Mouse (Mus musculus): ENCODE measurements around the gene Gstm4.

DNA sequence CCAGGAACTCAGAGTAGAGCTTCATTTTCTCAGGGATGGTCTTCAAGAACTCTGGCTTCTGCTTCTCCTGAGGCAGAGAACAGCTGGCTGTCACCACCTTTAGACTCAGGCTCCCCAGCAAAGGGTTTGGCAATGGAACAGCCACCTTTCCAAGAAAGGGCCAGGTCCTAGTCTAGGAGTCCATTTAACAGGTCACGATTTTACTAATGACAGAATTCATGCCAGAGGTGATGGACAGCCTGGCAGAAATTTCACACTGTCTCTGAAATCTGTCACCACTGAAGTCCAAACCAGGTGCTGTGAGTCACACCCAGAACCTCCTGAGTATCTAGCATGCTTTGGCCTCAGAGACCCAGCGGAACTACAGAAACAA lies 29.7 kb downstream of the Gstm4 start:
- TF ChIP-seq CTCF (conservative IDR thresholded peaks at IDR 0.05 in 1 of 2, IDR thresholded peaks at IDR 0.05 in 1 of 2; ENCODE audit: low read depth in 2 of 2, low read length in 2 of 2), result no peak
- TF ChIP-seq POLR2A (IDR thresholded peaks at IDR 0.05; ENCODE audit: low read depth, low read length), result no peak
- TF ChIP-seq MXI1 (IDR thresholded peaks at IDR 0.05; ENCODE audit: low read depth, low read length), result no peak
- TF ChIP-seq ZKSCAN1 (IDR thresholded peaks at IDR 0.05; ENCODE audit: borderline replicate concordance, low read depth, low read length), result no peak
- no peak for TF ChIP-seq MAFK (IDR thresholded peaks at IDR 0.05; ENCODE audit: insufficient replicate concordance, low read length)
- no peak for TF ChIP-seq JUND (conservative IDR thresholded peaks at IDR 0.05; ENCODE audit: low read depth, low read length)
